Mouse (Mus musculus): ENCODE measurements around the gene Pigl. TPM values are rescaled to one million over a fixed set of nuclear protein-coding genes. Genes with fewer than 3 reads are reported as not detected.
A peak's percentile ranks its signal among the peaks of the same experiment; 100 is the strongest.
"Not testable (repeated sequence)": the region's sequence is repeated elsewhere in the genome, so short reads cannot be mapped to it uniquely, and the experiment has no call there.

The Pigl gene
- 5.7 and 9.2 TPM in 2 replicates for total RNA-seq (2015)
- 1.7 and 2.5 TPM in 2 replicates for total RNA-seq (2017)

GRCm38 (mm10) chr11:62458276-62458724 lies at the start of gene Pigl, which contains the start of gene Ncor1:
Pigl (plus strand) TSS chr11:62458460.
Ncor1 (minus strand) TSS chr11:62458541.
- peak; percentile 51 for ATAC-seq (ENCODE audit: poor library complexity, severe bottlenecking)

- ATAC-seq (ENCODE audit: poor library complexity, severe bottlenecking) = no peak
These were observed 49.4 kb upstream of the Pigl start for GRCm38 (mm10) chr11:62408848-62409247.

- no peak for ATAC-seq (ENCODE audit: poor library complexity, severe bottlenecking)
These were observed 48.6 kb upstream of the Pigl start for GRCm38 (mm10) chr11:62409611-62410010.

GRCm38 (mm10) chr11:62415026-62415425 lies 43.2 kb upstream of the Pigl start:
- ATAC-seq (ENCODE audit: poor library complexity, severe bottlenecking) = no peak

GRCm38 (mm10) chr11:62424525-62424924 lies 33.7 kb upstream of the Pigl start:
- ATAC-seq (ENCODE audit: poor library complexity, severe bottlenecking) = no peak

- ATAC-seq (ENCODE audit: poor library complexity, severe bottlenecking) = no peak
These were observed 32.0 kb upstream of the Pigl start for GRCm38 (mm10) chr11:62426266-62426665.

GRCm38 (mm10) chr11:62427105-62427504 lies 31.2 kb upstream of the Pigl start:
- ATAC-seq (ENCODE audit: poor library complexity, severe bottlenecking) = peak; percentile 47; the same call in 1 of the 2 replicates

- no peak for ATAC-seq (ENCODE audit: poor library complexity, severe bottlenecking)
These were observed 26.0 kb upstream of the Pigl start for GRCm38 (mm10) chr11:62432211-62432610.

GRCm38 (mm10) chr11:62440670-62441315 lies 17.5 kb upstream of the Pigl start:
- no peak for ATAC-seq (ENCODE audit: poor library complexity, severe bottlenecking)

GRCm38 (mm10) chr11:62445799-62446198 lies 12.5 kb upstream of the Pigl start:
- no peak for ATAC-seq (ENCODE audit: poor library complexity, severe bottlenecking)

- ATAC-seq (ENCODE audit: poor library complexity, severe bottlenecking) = no peak
These were observed 9.3 kb upstream of the Pigl start for GRCm38 (mm10) chr11:62448971-62449370.

GRCm38 (mm10) chr11:62455193-62455592 lies 3.1 kb upstream of the Pigl start:
- no peak for ATAC-seq (ENCODE audit: poor library complexity, severe bottlenecking)

GRCm38 (mm10) chr11:62456021-62456482 lies 2.2 kb upstream of the Pigl start:
- no peak for ATAC-seq (ENCODE audit: poor library complexity, severe bottlenecking)

GRCm38 (mm10) chr11:62456483-62457172 lies 1.6 kb upstream of the Pigl start:
- peak; percentile 19 for ATAC-seq (ENCODE audit: poor library complexity, severe bottlenecking)

GRCm38 (mm10) chr11:62457241-62457890 lies 894 bp upstream of the Pigl start:
- peak; percentile 94 for ATAC-seq (ENCODE audit: poor library complexity, severe bottlenecking)

GRCm38 (mm10) chr11:62457891-62458270 lies 379 bp upstream of the Pigl start:
- no peak for ATAC-seq (ENCODE audit: poor library complexity, severe bottlenecking)

- no peak for ATAC-seq (ENCODE audit: poor library complexity, severe bottlenecking)
These were observed 520 bp downstream of the Pigl start for GRCm38 (mm10) chr11:62458780-62459179.

GRCm38 (mm10) chr11:62462529-62462928 lies 4.3 kb downstream of the Pigl start:
- not testable (repeated sequence) for ATAC-seq (ENCODE audit: poor library complexity, severe bottlenecking)

GRCm38 (mm10) chr11:62463225-62463915 lies 5.1 kb downstream of the Pigl start:
- no peak for ATAC-seq (ENCODE audit: poor library complexity, severe bottlenecking)

GRCm38 (mm10) chr11:62464696-62465095 lies 6.4 kb downstream of the Pigl start:
- no peak for ATAC-seq (ENCODE audit: poor library complexity, severe bottlenecking)

GRCm38 (mm10) chr11:62465849-62466248 lies 7.6 kb downstream of the Pigl start:
- ATAC-seq (ENCODE audit: poor library complexity, severe bottlenecking) = no peak
